Mouse (Mus musculus): Measurements from ENCODE around the gene Pde7b. TPM values are rescaled to one million over a fixed set of nuclear protein-coding genes. Genes with fewer than 3 reads are reported as not detected.

The Pde7b gene
- polyA plus RNA-seq, 1 experiment from 2014 or later = 9.5 TPM

DNA sequence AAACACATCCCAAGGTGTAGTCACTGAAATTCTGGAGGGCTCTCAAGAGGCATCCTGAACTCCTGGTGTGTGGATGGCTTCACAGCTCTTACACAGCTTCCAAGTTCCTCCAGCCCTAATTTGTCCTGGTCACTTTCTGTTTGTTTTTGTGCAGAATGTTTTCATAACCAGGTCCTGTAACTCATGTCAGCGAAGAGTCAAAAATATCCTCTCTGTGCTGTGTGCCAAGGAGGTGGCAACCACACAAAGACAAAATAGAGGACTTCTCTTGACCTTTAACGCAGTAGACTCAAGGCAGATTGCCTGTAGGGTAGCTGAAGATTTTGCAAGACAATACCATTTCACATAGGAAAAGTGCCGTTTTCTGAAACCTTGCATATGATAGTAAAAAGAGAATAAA is 14.9 kb upstream of the Pde7b start:
- Histone ChIP-seq H3K27ac (no peak overlapping the region), H3K4me1 (peaks cover 20% of the 10 kb centered on the region), H3K9me3 (no peaks in the 10 kb centered on the region), H3K4me3 (no peak overlapping the region), H3K9ac (no peak overlapping the region), H3K27me3 (no peaks in the 10 kb centered on the region), H3K36me3 (no peaks in the 10 kb centered on the region), H3K4me2 (replicated peaks) (no peak overlapping the region)
- ATAC-seq (ENCODE audit: low FRiP score, low read depth) = no peak
- WGBS = 87% methylated on average over 3 of the region's 3 CpGs

DNA sequence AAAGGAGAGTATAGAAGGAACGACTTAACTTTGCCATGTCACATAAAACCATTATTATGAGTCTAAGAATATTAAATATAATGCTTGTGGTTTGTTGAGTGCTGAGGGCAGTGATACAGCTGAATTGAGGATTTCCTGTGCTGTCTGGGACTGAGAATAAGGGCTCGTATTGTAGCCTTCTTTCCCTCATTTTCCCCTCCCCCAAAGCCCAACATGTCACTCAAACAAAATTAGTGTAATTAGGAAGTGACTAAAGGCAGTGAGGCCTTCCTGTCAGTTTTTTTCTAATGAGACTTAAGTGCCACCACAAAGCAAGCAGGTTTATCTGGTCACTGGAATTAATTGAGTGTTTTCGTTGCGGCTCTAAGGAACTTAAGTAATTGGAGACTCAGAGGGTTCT is 12.3 kb upstream of the Pde7b start:
- 27% methylated on average over 4 of the region's 4 CpGs for WGBS
- Histone ChIP-seq H3K36me3 (no peaks in the 10 kb centered on the region), H3K27me3 (no peaks in the 10 kb centered on the region), H3K9me3 (no peaks in the 10 kb centered on the region), H3K9ac (no peak overlapping the region), H3K4me2 (replicated peaks) (no peak overlapping the region), H3K4me1 (peaks cover 20% of the 10 kb centered on the region), H3K27ac (no peak overlapping the region), H3K4me3 (no peak overlapping the region)
- ATAC-seq (ENCODE audit: low FRiP score, low read depth) = no peak

DNA sequence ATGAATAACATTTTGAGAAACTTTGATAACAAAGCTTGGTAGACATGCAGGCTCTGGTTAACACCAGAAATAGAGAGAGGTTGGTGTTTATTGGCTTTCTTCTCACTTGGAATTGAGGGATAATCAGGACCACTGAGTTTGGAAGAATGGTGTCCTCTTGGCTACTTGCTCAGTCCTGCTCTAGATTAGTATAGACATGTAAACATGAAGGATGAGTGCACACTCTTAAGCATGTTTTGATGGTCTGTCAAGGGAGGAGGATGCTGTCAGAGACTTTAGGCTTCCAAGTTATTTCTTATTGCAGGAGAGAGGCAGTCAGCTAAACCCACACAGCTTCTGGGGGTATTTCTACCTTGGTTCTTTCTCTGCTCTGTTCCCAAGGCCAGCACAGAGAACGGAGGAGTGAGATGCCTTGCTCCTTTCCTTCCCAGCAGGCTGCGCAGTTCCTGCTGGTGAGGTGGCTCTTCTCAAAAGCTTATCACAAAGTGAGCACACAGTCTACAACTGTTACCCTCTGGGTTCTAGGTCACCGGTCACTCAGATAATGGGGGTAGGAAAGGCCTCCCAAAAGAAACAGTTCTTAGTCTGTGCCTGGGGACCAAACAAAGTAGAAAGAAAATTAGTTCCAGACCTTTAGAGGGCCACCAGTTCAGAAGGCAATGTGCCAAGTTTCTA is 11.0 kb upstream of the Pde7b start:
- no peaks in the 10 kb centered on the region for H3K36me3 ChIP-seq
- WGBS = 53% methylated on average over 3 of the region's 3 CpGs
- H3K27me3 ChIP-seq = no peaks in the 10 kb centered on the region
- peaks cover 20% of the 10 kb centered on the region for H3K4me1 ChIP-seq
- no peak for ATAC-seq (ENCODE audit: low FRiP score, low read depth)
- H3K9ac ChIP-seq = no peak overlapping the region
- no peak overlapping the region for H3K4me3 ChIP-seq
- H3K4me2 ChIP-seq (replicated peaks) = no peak overlapping the region
- no peaks in the 10 kb centered on the region for H3K9me3 ChIP-seq
- H3K27ac ChIP-seq = no peak overlapping the region

GRCm38 (mm10) chr10:20733576-20733975 is 8.7 kb upstream of the Pde7b start:
- no peaks in the 10 kb centered on the region for H3K36me3 ChIP-seq
- no peaks in the 10 kb centered on the region for H3K9me3 ChIP-seq
- peaks cover 20% of the 10 kb centered on the region for H3K4me1 ChIP-seq
- no peak overlapping the region for H3K27ac ChIP-seq
- WGBS = 79% methylated on average over 5 of the region's 5 CpGs
- no peak for ATAC-seq (ENCODE audit: low FRiP score, low read depth)
- H3K9ac ChIP-seq = no peak overlapping the region
- H3K27me3 ChIP-seq = no peaks in the 10 kb centered on the region
- H3K4me2 ChIP-seq (replicated peaks) = no peak overlapping the region
- H3K4me3 ChIP-seq = no peak overlapping the region

DNA sequence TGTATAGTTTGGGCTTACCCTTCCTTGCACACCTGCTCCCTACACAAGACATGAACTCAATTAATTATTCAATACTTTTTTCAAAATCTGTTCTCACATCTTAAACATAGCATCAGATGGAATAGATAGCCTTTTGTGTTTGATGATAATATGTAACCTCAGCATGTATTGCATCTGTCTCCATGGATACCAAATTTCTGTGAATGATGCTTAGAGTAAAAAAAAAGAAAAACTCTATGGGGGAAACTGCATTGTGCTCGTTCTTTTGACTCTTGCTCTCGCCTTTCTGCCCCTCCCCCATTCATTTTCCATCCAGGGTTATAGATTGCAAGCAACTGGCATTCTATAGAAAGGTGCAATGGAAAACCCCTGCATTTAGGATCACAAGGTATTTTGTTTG is 7.3 kb upstream of the Pde7b start:
- H3K4me2 ChIP-seq (replicated peaks) = no peak overlapping the region
- H3K27me3 ChIP-seq = no peaks in the 10 kb centered on the region
- no peaks in the 10 kb centered on the region for H3K36me3 ChIP-seq
- H3K4me3 ChIP-seq = no peak overlapping the region
- ATAC-seq (ENCODE audit: low FRiP score, low read depth) = no peak
- H3K9me3 ChIP-seq = no peaks in the 10 kb centered on the region
- H3K4me1 ChIP-seq = peaks cover 15% of the 10 kb centered on the region
- H3K27ac ChIP-seq = no peak overlapping the region
- WGBS = 53% methylated on average over 2 of the region's 2 CpGs
- H3K9ac ChIP-seq = no peak overlapping the region

GRCm38 (mm10) chr10:20730034-20730433 is 5.2 kb upstream of the Pde7b start:
- H3K4me3 ChIP-seq = no peak overlapping the region
- H3K4me1 ChIP-seq = peaks cover 8% of the 10 kb centered on the region
- H3K9me3 ChIP-seq = no peaks in the 10 kb centered on the region
- no peak for ATAC-seq (ENCODE audit: low FRiP score, low read depth)
- WGBS = 81% methylated on average over 1 of the region's 1 CpGs
- H3K9ac ChIP-seq = no peak overlapping the region
- no peak overlapping the region for H3K4me2 ChIP-seq (replicated peaks)
- no peaks in the 10 kb centered on the region for H3K36me3 ChIP-seq
- H3K27ac ChIP-seq = no peak overlapping the region
- H3K27me3 ChIP-seq = no peaks in the 10 kb centered on the region

DNA sequence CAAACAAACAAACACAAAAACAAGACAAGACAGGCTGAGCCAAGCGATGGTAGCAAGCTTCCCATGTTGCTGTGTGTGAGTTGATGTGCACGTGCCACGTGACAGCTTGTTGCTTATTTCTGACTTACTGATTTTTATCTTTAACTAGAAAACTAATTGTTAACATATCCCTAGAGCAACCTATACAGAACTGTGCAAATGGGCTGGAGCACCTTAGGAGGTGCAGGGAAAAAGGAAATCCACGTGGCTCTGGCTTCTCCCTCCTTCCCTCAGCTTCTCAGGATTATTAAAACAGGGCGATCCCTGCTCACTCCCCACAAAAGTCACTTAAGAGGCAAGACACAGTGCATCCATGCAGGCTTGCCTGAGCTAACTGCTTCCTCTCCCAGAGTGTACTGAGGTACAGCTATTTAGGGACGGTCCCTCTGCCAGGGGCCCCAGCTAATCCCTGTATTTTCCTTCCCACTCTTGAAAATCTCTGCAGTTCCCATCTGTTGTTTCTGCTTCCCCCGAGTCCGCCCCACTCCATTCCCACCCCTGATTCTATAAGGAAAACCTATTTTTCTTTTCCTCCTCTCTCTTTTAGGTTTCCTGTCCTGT is 606 bp upstream of the Pde7b start:
- Histone ChIP-seq H3K4me1 (peaks cover 26% of the 10 kb centered on the region), H3K4me3 (peak overlapping the region; percentile 45), H3K27me3 (no peaks in the 10 kb centered on the region), H3K9me3 (no peaks in the 10 kb centered on the region), H3K9ac (no peak overlapping the region), H3K4me2 (replicated peaks) (peak overlapping the region; percentile 64), H3K27ac (peak overlapping the region; percentile 39), H3K36me3 (no peaks in the 10 kb centered on the region)
- 30% methylated on average over 8 of the region's 8 CpGs for WGBS
- 0 out of 2 replicates have a peak, but pooled peaks have one; percentile 15 for ATAC-seq (ENCODE audit: low FRiP score, low read depth)

GRCm38 (mm10) chr10:20724451-20724850 is 427 bp downstream of the Pde7b start:
- peak overlapping the region; percentile 64 for H3K4me2 ChIP-seq (replicated peaks)
- no peak for ATAC-seq (ENCODE audit: low FRiP score, low read depth)
- H3K9ac ChIP-seq = peak overlapping the region; percentile 51
- 18% methylated on average over 10 of the region's 10 CpGs for WGBS
- peaks cover 26% of the 10 kb centered on the region for H3K4me1 ChIP-seq
- H3K4me3 ChIP-seq = peak overlapping the region; percentile 45
- no peaks in the 10 kb centered on the region for H3K9me3 ChIP-seq
- no peaks in the 10 kb centered on the region for H3K36me3 ChIP-seq
- H3K27ac ChIP-seq = peak overlapping the region; percentile 77; the same call in 1 of the 2 replicates
- H3K27me3 ChIP-seq = no peaks in the 10 kb centered on the region

DNA sequence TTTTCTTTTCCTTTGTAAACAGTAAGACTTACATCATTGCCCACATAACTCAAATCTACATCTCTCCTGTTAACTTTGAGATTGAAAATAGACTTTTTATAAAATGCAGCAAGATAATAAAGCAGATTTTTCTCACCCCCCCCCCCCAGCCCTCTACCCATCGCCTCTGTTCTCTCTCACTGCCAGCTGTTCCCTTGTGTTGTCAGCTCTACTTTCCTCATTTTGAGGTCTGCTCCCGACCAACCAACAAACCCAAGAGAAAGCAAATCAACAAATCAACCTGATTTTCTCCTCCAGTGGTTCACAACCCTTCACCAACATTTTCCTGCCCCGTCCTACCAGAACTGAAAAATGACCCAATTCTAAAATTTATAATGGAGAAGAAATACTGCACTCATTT is 916 bp downstream of the Pde7b start:
- no peaks in the 10 kb centered on the region for H3K9me3 ChIP-seq
- H3K4me1 ChIP-seq = peaks cover 26% of the 10 kb centered on the region
- WGBS = 12% methylated on average over 3 of the region's 3 CpGs
- H3K36me3 ChIP-seq = no peaks in the 10 kb centered on the region
- H3K27ac ChIP-seq = peak overlapping the region; percentile 77; the same call in 1 of the 2 replicates
- H3K4me3 ChIP-seq = peak overlapping the region; percentile 45
- no peaks in the 10 kb centered on the region for H3K27me3 ChIP-seq
- H3K9ac ChIP-seq = 0 out of 2 replicates have a peak overlapping the region, but pooled peaks have one; percentile 57
- H3K4me2 ChIP-seq (replicated peaks) = peak overlapping the region; percentile 64
- ATAC-seq (ENCODE audit: low FRiP score, low read depth) = no peak

GRCm38 (mm10) chr10:20723521-20723915 is 1.4 kb downstream of the Pde7b start:
- no peak for ATAC-seq (ENCODE audit: low FRiP score, low read depth)
- H3K36me3 ChIP-seq = no peaks in the 10 kb centered on the region
- no peaks in the 10 kb centered on the region for H3K9me3 ChIP-seq
- H3K4me3 ChIP-seq = peak overlapping the region; percentile 45
- 30% methylated on average over 3 of the region's 3 CpGs for WGBS
- peak overlapping the region; percentile 58 for H3K27ac ChIP-seq
- H3K4me1 ChIP-seq = peaks cover 26% of the 10 kb centered on the region
- peak overlapping the region; percentile 64 for H3K4me2 ChIP-seq (replicated peaks)
- no peaks in the 10 kb centered on the region for H3K27me3 ChIP-seq
- peak overlapping the region; percentile 57; the same call in 1 of the 2 replicates for H3K9ac ChIP-seq

GRCm38 (mm10) chr10:20722651-20723520 is 2.0 kb downstream of the Pde7b start:
- Histone ChIP-seq H3K4me2 (replicated peaks) (peak overlapping the region; percentile 64), H3K27me3 (no peaks in the 10 kb centered on the region), H3K36me3 (no peaks in the 10 kb centered on the region), H3K9me3 (no peaks in the 10 kb centered on the region), H3K4me1 (peaks cover 26% of the 10 kb centered on the region), H3K4me3 (peak overlapping the region; percentile 45), H3K27ac (peak overlapping the region; percentile 58), H3K9ac (peak overlapping the region; percentile 57; the same call in 1 of the 2 replicates)
- WGBS = 35% methylated on average over 9 of the region's 9 CpGs
- no peak for ATAC-seq (ENCODE audit: low FRiP score, low read depth)

DNA sequence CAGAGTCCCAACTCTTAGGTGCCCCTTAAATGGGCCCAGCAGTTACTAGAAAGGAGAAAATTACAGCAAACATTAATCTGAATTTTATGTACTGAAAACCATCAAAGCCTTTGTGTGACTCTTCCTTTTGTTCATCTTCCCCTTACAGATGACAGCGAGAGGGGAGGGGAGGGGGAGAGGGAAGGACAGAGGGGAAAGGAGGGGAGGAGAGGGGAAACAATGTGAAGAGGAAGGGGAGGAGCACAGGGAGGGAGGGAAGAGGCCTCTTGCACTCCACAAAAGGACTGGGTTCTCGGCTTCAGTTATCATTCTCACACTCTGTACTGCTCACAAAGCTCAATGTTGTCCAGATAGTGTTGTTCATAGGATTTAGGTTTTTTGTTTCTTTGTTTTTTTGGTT is 5.7 kb downstream of the Pde7b start:
- no peak overlapping the region for H3K4me2 ChIP-seq (replicated peaks)
- H3K27me3 ChIP-seq = no peaks in the 10 kb centered on the region
- 79% methylated on average over 2 of the region's 2 CpGs for WGBS
- peaks cover 17% of the 10 kb centered on the region for H3K4me1 ChIP-seq
- H3K27ac ChIP-seq = no peak overlapping the region
- no peak for ATAC-seq (ENCODE audit: low FRiP score, low read depth)
- H3K9me3 ChIP-seq = no peaks in the 10 kb centered on the region
- no peak overlapping the region for H3K9ac ChIP-seq
- no peaks in the 10 kb centered on the region for H3K36me3 ChIP-seq
- H3K4me3 ChIP-seq = no peak overlapping the region
